ENCODE assay signal across 12 mouse cellular contexts in genomic region chr15:101144176-101144575, GRCm38 (mm10). TPM values are rescaled to one million over a fixed set of nuclear protein-coding genes. Genes with fewer than 3 reads are reported as not detected.
DNase-seq lines count a peak whose midpoint lies in the region; ATAC-seq and TF ChIP-seq lines count a peak whose summit lies in the region.
"Had no signal": no experiment of that assay in that cellular context is flagged by ENCODE, and none has a peak within 500 bp of the region (broad histone marks: within the 10 kb centered on the region; RNA-seq: fewer than 3 reads in every experiment).

No protein-coding gene starts in this region.

- peak overlapping the region; percentile 29; the same call in 1 of the 2 replicates for H3K4me3 ChIP-seq in E14TG2a.4 (replicated peaks; ENCODE audit: low read length)
- H3K4me3 ChIP-seq in embryonic facial prominence, embryonic 12.5 days, result no peak overlapping the region
- no peak overlapping the region for H3K4me3 ChIP-seq in liver, embryonic 15.5 days (replicated peaks)
- H3K4me3 ChIP-seq: midbrain, embryonic 12.5 days had no signal

- 78% methylated on average over 5 of the region's 5 CpGs for WGBS in embryonic facial prominence, embryonic 12.5 days
- WGBS in liver, embryonic 15.5 days (ENCODE audit: insufficient replicate concordance), result 68% methylated on average over 5 of the region's 5 CpGs

- H3K9ac ChIP-seq in embryonic facial prominence, embryonic 12.5 days, result no peak overlapping the region
- H3K9ac ChIP-seq in liver, embryonic 15.5 days, result no peak overlapping the region
- H3K9ac ChIP-seq: midbrain, embryonic 12.5 days had no signal

- H3K9me3 ChIP-seq in E14TG2a.4 (ENCODE audit: low read length), result no peaks in the 10 kb centered on the region
- no peaks in the 10 kb centered on the region for H3K9me3 ChIP-seq in embryonic facial prominence, embryonic 12.5 days
- H3K9me3 ChIP-seq in liver, embryonic 15.5 days (replicated peaks), result no peaks in the 10 kb centered on the region
- H3K9me3 ChIP-seq: midbrain, embryonic 12.5 days had no signal

- no peak for TF ChIP-seq CTCF in E14TG2a.4 (conservative IDR thresholded peaks at IDR 0.05; ENCODE audit: low read length)

- H3K36me3 ChIP-seq in E14TG2a.4 (ENCODE audit: insufficient read depth, low read length), result no peaks in the 10 kb centered on the region
- no peaks in the 10 kb centered on the region for H3K36me3 ChIP-seq in embryonic facial prominence, embryonic 12.5 days
- no peaks in the 10 kb centered on the region for H3K36me3 ChIP-seq in liver, embryonic 15.5 days (replicated peaks)
- H3K36me3 ChIP-seq: midbrain, embryonic 12.5 days had no signal

- peak overlapping the region; percentile 84; the same call in 1 of the 2 replicates for H3K27ac ChIP-seq in embryonic facial prominence, embryonic 12.5 days
- H3K27ac ChIP-seq in liver, embryonic 15.5 days (replicated peaks), result peak overlapping the region; percentile 24; the same call in 1 of the 2 replicates
- H3K27ac ChIP-seq: midbrain, embryonic 12.5 days had no signal

- peak; percentile 53 for DNase-seq in kidney, adult 9 months
- no peak for DNase-seq in kidney, adult 18-20 months
- DNase-seq in adrenal gland, postnatal 4 days (ENCODE audit: low spot score in 2 of 2), result no peak
- no peak for DNase-seq in adrenal gland, postnatal 14 days
- DNase-seq in urinary bladder, postnatal 10 days (ENCODE audit: low spot score), result no peak

- H3K4me1 ChIP-seq in E14TG2a.4 (replicated peaks; ENCODE audit: low read depth, low read length), result peaks cover 87% of the 10 kb centered on the region
- peaks cover 68% of the 10 kb centered on the region for H3K4me1 ChIP-seq in embryonic facial prominence, embryonic 12.5 days
- peaks cover 71% of the 10 kb centered on the region for H3K4me1 ChIP-seq in liver, embryonic 15.5 days (replicated peaks)

- no peak overlapping the region for H3K4me2 ChIP-seq in embryonic facial prominence, embryonic 12.5 days (replicated peaks)
- peak overlapping the region; percentile 58; the same call in 1 of the 2 replicates for H3K4me2 ChIP-seq in liver, embryonic 15.5 days
- H3K4me2 ChIP-seq: midbrain, embryonic 12.5 days had no signal

- ATAC-seq in embryonic facial prominence, embryonic 12.5 days (ENCODE audit: insufficient number of reproducible peaks, insufficient read depth, low FRiP score, low TSS enrichment), result no peak
- ATAC-seq in liver, embryonic 15.5 days (ENCODE audit: insufficient read depth), result no peak
- ATAC-seq: forebrain, embryonic 14.5 days had no signal

- peaks cover 5% of the 10 kb centered on the region; the same call in 1 of the 2 replicates for H3K27me3 ChIP-seq in E14TG2a.4 (ENCODE audit: insufficient read depth, low read length)
- no peaks in the 10 kb centered on the region for H3K27me3 ChIP-seq in embryonic facial prominence, embryonic 12.5 days
- H3K27me3 ChIP-seq in liver, embryonic 15.5 days, result peaks cover 25% of the 10 kb centered on the region

RNA-seq across cellular contexts. Expression of gene Acvrl1, which starts 15.9 kb away (rescaled TPM):
- 10.8 and 11.3 TPM in 2 replicates for polyA plus RNA-seq in embryonic facial prominence, embryonic 12.5 days (2016; fragmentation: Nextera tagmentation; extraction: Ambion mirVana)
- 1.4 and 2.6 TPM in 2 replicates for polyA plus RNA-seq in liver, embryonic 15.5 days (2015; fragmentation: Nextera tagmentation; extraction: Ambion mirVana)
- 10 to 100 TPM; 22.4 to 22.9 TPM for total RNA-seq in adrenal gland, postnatal 4 days (2021)
- 16.7 and 20.7 TPM in 2 replicates for total RNA-seq in adrenal gland, postnatal 14 days (2021)

RNA-seq across cellular contexts. Expression of gene Ankrd33, which starts 28.6 kb away (rescaled TPM):
- polyA plus RNA-seq in embryonic facial prominence, embryonic 12.5 days (2016; fragmentation: Nextera tagmentation; extraction: Ambion mirVana), result not detected in 2 replicates
- not detected in 2 replicates for polyA plus RNA-seq in liver, embryonic 15.5 days (2015; fragmentation: Nextera tagmentation; extraction: Ambion mirVana)
- 1 to 10 TPM in 1 of 2 experiments, under 1 TPM in 1; 0.73 to 1.2 TPM for total RNA-seq in adrenal gland, postnatal 4 days (2021)
- total RNA-seq in adrenal gland, postnatal 14 days (2021), result not detected in 2 replicates
- total RNA-seq: granulocyte monocyte progenitor cell, adult 5-6 weeks had no signal
- polyA plus RNA-seq: forebrain, embryonic 14.5 days; midbrain, embryonic 12.5 days; neural tube, embryonic 14.5 days had no signal

RNA-seq across cellular contexts. Expression of gene Acvr1b, which starts 29.7 kb away (rescaled TPM):
- 7.5 and 8.2 TPM in 2 replicates for polyA plus RNA-seq in embryonic facial prominence, embryonic 12.5 days (2016; fragmentation: Nextera tagmentation; extraction: Ambion mirVana)
- 1.6 and 2.0 TPM in 2 replicates for polyA plus RNA-seq in liver, embryonic 15.5 days (2015; fragmentation: Nextera tagmentation; extraction: Ambion mirVana)
- 10 to 100 TPM; 18.5 to 19.9 TPM for total RNA-seq in adrenal gland, postnatal 4 days (2021)
- 9.0 and 11.2 TPM in 2 replicates for total RNA-seq in adrenal gland, postnatal 14 days (2021)
